Mouse (Mus musculus) large intestine, adult 2 months (tissue): Measurements from ENCODE around the gene Ctdnep1. TPM values are rescaled to one million over a fixed set of nuclear protein-coding genes. Genes with fewer than 3 reads are reported as not detected.
A peak's percentile ranks its signal among the peaks of the same experiment; 100 is the strongest.

Experiments
- DNase-seq: peaks from one replicate; pipeline ENCODE4 v3.0.0-alpha.2; 2012; ENCODE audit warnings: low read depth, low spot score
- WGBS: fragments of 180-500 bp; shearing (Covaris S2); methylation state at CpG from one replicate; pipeline ENCODE4 v1.1.7; 2018; 5-methylcytosine and 5-hydroxymethylcytosine counted together
- polyA plus RNA-seq: library from polyadenylated mRNA; depleted of rRNA; stranded (reverse); fragments of >200 nt; gene quantifications from 2 replicates; pipeline ENCODE4 v1.2.3, GENCODE M21; 2012

Ctdnep1 gene
- polyA plus RNA-seq, 1 experiment = 154 TPM

DNA sequence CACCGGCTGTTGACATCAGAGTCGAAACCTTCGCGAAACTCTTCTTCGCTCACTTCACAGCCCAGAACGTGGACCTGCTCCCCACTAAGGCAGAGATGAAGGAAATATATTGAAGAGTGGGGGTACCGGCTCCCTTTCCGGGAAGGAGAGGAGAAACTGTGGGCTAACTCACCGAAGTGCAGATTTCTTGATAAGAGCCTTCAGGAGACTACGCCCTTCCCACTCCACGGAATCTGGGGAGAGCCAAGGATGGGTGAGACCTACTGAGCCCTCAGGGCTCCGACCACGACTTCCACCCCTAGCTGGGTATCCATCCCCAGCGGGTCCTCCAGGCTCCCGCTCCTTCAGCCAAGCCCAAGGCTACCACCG lies 1.1 kb upstream of the Ctdnep1 start:
- DNase-seq = no peak
- under 1% methylated on average over 16 of the region's 16 CpGs for WGBS

DNA sequence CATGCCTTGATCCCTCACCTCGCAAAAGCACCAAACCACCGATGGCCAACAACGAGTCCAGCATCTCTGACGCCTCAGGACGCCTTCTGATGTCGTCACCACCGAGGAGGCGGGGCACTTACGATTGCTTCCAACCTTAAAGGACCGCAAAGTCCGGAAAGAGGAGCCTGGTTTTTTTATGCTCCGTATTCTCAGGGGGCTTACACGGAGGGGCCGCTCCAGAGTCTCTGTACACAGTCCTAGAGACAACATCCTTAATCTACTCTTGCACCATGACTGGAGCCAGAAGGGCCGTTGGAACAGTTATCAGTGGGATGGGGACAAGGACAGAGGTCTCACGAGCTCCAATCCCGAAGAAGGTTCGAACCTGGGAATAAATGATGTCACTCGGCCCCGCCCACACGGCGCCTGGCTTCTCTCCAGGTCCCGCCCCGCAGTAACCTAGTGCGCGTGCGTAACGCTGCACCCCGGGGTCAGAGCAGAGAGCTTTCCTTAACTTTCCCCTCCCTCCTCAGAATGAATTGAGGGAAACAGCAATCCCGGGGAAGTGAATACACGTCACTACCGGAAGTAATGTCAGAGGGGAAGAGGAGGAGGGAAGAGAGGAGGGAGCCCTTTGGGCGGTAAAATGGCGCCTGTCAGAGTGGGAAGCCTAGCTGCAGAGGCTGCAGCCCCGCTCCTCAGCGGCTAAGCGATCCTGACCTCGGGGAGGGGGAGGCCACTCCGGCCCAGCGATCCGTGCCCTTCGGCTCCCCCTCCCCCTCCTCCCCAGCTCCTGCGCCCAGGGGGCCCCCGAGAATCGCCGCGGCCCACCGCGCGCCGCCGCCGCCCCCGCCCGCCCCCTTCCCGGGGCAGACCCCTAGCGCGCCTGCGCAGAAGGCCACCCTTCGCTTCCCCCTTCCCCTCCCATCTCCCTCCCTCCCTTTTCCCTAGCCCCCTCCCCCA lies 488 bp upstream of the Ctdnep1 start:
- 2% methylated on average over 59 of the region's 60 CpGs for WGBS
- peak; percentile 99 for DNase-seq

DNA sequence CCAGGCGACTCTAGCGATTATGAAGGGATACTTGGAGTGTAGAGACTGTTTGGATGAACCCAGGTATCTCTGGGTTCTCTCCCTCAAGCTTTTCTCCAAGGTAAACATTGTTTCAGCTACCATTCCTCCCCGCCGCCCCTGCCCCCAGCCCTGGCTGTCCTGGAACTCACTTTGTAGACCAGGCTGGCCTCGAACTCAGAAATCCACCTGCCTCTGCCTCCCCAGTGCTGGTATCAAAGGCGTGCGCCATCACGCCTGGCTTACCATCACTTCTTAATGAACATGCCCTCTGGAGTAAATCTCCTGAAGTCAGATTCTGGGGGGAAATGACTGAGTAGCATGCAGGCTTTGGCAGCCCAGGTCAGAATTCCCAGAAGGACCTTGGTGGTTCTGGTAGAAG lies 1.3 kb downstream of the Ctdnep1 start, which contains the start of gene Elp5:
Gene Elp5, minus strand, starts transcription at position 293 of the 400 bp plus-strand sequence.
- WGBS = 37% methylated on average over 8 of the region's 8 CpGs

DNA sequence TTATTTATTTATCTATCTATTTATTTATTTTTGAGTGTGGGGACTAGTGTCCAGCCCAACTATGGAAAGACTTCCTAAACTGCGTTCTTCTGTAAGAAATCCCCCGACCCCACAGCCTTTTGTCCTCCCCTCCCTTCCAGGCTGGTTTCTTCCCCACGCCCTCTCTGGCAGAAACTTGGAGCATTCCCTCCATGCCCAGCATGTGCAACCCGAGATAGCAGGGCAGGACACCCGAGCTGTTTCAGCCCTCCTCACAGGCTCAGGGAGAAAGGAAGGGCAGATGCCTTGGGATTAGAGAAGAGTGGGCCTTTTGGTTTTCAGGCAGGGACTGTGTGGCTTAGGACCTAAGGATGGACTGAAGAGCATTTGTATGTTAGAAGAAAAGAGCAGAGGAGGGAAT lies 1.9 kb downstream of the Ctdnep1 start:
- WGBS = 20% methylated on average over 5 of the region's 5 CpGs
- DNase-seq = no peak

More for the DNA sequence above, 1.3 kb downstream of the Ctdnep1 start, which contains the start of gene Elp5:
- DNase-seq = no peak

DNA sequence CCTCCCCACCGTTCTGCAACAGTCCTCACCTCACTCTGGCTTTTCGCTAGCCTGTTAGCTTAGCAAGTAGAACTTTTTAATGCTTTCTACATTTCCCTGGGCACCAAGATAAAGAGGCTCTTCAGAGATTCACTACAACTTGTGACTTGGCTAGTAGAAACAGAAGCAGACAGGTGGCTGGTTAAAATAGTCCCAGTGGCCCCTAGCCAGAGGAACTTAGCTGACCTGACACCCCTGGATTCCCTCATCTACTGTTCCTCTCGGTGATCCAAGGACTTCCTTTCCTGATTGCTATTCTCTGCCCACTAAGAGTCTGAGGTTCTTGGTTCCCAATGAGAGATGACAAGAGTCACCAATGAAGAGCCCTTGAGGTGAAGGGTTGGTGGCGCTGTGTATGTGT lies 2.4 kb downstream of the Ctdnep1 start:
- DNase-seq = no peak

DNA sequence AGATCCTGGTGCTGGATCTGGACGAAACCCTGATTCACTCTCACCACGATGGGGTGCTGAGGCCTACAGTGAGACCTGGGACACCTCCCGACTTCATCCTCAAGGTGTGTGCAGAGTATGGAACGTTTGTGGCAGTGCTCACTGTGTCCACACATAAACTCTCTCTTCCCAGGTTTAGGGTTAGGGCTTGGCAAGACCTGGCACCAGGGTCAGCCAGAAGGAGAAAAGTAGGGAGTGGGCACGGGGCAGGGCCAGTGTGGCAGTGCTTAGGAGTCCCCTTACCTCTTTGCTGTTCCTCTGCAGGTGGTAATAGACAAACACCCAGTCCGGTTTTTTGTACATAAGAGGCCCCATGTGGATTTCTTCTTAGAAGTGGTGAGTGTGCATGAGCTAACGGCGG lies 3.5 kb downstream of the Ctdnep1 start:
- WGBS = 87% methylated on average over 8 of the region's 8 CpGs
- DNase-seq = no peak

More for the DNA sequence above, 2.4 kb downstream of the Ctdnep1 start:
- WGBS = 76% methylated on average over 4 of the region's 4 CpGs

DNA sequence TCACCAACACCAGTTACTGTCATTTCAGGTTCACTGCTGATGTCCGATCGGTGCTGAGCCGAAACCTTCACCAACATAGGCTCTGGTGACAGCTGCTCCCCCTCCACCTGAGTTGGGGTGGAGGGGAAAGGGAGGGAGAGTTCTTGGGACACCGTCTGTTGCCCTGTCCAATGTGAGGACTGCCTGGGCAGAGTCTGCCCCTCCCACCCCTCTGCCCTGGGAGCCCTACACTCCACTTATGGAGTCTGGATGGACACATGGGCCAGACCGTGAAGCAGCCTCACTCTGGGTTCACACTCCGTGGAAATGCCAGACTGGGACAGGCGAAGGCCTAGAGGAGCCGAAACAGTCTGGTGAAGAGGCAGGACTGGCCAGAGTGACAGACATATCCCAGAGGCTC lies 9.0 kb downstream of the Ctdnep1 start:
- no peak for DNase-seq
- 90% methylated on average over 8 of the region's 8 CpGs for WGBS

DNA sequence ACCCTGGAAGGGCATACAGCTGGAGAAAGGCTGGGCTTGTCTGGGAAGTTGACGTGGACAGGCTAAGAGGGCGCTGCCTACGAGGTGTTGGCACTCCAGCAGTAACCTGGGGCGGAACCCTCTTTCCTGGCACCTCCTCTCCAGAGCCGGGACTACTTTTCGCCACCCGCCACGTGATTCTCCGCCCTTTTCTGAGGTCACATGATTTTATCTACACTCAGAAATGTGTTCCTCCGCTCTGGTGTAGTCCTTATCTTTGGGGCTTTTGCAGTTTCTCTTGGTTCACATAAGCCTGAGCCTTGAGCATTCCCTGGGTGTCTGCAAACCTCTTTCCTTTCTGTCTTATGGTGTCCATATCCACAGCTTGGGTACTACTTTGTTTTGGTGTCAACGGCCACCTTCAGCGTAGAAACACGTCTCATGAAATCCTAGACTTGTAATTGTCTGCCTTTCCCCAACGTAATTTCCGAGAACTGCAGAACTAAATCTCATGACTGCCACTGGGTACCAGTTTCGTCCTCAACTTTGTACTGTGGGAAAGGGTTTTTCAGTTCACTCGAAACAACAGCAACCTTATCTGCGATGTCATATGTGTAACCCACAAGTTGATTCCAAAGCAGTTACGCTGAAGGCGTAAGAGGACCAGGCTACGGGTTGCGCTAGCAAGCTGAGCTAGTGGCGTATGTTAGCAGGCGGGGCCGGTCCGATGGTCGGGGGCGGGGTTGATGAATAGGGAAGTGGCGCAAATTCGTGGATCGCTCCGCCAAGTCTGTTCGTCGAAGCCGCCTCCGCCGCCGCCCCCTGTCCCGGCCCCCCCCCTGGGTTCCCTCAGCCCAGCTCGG lies 10.1 kb downstream of the Ctdnep1 start, which contains the start of gene Gabarap:
Gene Gabarap, plus strand, starts transcription at position 294 of the 842 bp plus-strand sequence.
- WGBS = 1% methylated on average over 40 of the region's 40 CpGs
- peak; percentile 93 for DNase-seq

DNA sequence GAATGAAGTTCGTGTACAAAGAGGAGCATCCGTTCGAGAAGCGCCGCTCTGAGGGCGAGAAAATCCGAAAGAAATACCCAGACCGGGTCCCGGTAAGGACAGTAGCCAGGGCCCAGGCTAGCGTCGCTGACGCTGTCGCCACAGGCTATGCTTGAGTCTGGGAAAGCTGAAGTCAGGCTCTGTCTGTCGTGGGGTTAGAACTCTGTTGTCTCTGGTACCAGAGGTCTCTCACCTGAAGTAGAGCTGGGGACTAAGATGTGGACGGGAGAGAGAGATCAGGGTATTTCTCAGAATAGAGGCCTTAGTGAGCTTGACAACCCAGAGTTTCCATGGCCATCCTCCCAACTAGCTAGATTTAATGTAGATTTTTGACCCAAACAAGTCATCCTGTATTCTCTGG lies 10.8 kb downstream of the Ctdnep1 start:
- under 1% methylated on average over 15 of the region's 15 CpGs for WGBS
- DNase-seq = no peak

DNA sequence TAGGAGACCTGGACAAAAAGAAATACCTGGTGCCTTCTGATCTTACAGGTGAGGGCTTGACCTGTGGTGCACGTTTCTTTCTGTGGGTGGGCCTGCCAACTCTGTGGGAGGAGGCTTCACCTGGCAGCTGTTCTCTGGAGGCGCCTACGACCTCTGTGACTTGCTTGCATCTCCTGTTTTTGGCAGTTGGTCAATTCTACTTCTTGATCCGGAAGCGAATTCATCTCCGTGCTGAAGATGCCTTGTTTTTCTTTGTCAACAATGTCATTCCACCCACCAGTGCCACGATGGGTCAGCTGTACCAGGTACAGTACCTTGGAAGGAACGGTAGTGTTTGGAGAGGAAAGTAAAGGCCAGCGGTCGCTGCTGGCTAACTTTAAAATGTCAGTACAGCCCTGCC lies 11.4 kb downstream of the Ctdnep1 start:
- DNase-seq = no peak
- 30% methylated on average over 10 of the region's 10 CpGs for WGBS

DNA sequence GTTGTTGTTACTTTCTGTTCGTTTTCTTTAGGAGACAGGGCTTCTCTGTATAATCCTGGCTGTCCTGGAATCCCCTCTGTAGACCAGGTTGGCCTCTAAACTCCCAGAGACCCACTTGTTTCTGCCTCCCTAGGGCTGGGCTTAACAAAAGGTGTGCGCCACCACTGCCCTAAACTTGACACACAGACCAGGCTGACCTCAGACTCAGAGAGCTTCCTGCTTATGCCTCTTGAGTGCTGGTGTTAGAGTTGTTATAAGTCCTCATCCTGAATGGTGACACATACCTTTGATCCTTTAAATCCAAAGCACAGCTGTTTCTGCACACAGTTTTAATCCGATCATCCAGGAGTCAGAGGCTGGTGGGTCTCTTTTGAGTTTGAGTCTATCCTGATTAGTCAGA lies 12.0 kb downstream of the Ctdnep1 start:
- no peak for DNase-seq
- 76% methylated on average over 3 of the region's 3 CpGs for WGBS

DNA sequence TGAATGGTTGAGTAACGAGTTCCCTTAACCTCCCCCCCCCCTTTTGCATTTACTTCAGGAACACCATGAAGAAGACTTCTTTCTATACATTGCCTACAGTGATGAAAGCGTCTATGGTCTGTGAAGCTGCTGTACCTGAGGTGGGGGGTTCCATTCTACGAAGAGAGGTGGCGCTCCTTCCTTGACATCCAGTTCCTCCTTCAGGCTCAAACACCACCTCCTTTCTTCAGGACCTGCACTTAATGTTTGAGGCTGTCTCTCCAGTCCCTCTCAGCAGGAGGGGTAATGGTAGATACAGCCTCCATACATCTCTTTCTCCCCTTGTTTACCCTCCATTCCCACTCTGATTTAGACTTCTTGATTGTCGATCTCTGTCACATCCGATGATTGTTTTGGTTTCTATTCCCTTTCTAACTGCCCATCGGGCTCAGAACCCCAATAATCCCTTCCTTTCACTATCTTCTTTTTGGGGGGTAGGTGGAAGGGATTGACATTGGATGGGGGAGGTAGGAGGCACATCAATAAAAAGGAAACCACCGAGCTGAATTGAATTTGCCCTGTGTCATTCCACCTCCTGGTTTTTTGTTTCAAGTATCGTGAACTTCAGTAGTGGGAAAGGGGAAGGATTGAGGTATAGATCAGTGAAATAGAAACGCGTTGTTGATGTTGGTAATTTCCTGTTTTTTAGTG lies 13.6 kb downstream of the Ctdnep1 start:
- DNase-seq = no peak
- WGBS = 80% methylated on average over 11 of the region's 11 CpGs

DNA sequence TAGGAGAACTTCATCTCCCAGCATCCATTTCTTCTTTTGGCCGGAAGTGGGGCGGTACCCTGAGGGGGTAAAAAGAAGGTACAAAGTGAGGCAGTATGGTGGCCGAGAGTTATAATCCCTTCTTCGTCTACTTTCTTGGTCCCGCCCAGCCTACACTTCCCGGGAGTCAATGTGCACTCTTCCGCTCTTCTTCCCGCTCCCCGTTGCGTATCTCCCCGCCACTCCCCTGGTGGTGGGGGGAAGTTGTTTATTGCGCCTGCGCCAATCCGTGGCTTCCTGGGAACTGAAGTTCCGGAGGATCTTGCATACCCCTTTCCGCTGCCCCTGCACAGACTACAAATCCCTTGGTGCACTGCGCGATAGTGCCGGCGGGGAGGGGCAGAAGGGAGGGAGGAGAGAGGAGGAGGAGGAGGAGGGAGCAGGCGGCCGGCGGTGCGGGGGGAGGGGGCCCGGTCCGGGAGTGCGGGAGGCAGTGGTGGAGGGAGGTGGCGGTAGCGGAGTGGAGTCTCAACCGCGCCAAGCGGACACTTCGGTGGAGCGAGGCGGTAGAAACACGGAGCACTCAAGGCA lies 14.5 kb downstream of the Ctdnep1 start, which contains the start of gene Phf23:
Gene Phf23, plus strand, starts transcription at position 387 of the 570 bp plus-strand sequence.
- under 1% methylated on average over 36 of the region's 36 CpGs for WGBS
- peak; percentile 96 for DNase-seq

DNA sequence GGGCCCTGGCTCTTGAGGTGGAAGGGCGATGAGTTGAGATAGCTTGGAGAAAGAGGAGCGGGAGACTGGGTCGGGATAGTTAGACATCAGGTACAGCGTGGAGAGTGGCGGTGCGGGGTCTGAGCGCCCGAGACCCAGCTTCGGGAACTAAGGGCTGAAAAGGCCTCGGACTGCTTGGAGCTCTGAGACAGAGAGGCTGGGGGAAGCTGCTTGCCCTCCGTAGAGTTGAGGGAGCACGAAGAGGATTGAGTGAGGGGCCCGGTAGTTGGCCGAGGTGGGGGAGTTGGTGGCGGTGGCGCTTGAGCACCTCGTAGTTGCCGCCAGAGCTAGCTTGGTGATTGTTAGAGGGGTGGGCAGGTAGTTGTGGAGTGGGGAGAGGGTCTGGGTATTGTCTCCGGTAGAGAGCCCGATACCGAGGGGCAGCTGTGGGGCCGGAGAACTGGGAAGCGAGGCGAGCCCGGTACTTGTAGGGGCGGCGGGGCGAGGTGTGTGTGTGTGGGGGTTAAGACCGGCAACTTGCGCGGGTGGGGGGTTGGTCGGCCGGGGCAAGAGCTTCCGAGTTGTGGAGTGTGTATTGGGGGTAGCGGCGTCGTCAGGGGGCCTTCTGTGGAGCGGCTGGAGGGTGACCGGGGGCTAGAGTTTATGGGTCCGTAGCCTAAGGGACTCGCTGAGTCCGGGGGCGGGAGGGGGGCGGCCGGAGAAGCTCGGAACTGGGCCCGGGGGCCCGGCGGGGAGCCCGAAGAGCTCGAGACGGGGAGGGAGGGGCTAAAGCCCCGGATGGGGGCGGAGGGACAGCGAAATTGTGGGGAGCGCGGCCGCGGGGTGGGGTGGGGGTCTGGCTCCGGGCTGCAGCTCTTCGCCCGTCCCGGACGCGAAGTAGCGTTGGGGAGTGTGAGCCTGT lies 15.5 kb downstream of the Ctdnep1 start:
- 1% methylated on average over 65 of the region's 66 CpGs for WGBS
- no peak for DNase-seq

DNA sequence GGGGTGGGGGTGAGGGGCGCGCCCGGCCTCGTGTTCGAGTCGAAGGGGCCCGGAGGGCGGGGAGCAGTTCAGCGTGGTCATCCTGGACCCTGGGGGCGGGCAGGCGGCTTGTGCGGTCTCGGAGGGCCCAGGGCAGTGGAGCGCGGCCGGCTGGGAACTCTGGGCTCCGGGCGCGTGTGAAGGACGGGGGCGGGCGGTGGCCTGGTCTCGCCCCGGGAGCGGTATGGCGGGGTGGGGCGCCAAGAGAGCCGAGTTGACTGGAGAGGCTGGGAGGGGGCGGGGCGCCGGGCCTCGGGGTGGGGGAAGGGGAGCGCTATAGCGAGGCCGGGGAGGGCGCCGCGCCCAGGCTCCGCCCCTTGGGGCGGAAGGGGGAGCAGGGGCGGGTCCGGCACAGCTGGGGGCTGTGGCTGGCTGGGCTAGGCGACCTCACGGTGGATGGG lies 16.1 kb downstream of the Ctdnep1 start:
- 2% methylated on average over 41 of the region's 44 CpGs for WGBS

DNA sequence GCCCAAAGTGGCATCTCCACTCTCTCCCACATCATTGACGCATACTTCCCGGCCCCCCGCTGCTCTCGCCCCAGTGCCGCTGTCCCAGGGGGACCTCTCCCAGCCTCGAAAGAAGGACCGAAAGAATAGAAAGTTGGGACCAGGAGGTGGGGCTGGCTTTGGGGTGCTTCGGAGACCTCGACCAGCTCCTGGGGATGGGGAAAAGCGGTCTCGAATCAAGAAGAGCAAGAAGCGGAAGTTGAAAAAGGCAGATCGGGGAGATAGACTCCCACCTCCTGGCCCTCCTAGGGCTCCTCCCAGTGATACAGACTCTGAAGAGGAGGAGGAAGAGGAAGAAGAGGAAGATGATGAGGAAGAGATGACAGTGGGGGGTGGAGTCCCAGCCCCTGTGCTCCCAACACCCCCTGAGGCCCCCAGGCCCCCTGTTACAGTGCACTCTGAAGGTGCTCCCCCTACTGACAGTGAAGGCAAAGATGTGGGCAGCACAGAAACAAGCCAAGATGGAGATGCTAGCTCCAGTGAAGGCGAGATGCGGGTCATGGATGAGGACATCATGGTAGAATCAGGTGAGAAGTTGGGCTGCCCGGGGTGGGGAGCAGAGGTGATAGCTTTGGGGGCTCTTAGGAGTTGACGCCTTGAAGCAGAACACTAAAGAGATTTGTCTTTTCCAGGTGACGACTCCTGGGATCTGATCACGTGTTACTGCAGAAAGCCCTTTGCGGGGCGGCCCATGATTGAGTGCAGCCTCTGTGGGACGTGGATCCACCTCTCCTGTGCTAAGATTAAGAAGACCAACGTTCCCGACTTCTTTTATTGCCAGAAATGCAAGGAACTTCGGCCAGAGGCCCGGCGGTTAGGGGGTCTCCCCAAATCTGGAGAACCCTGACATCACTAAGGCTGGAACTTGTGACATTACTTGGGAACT lies 17.9 kb downstream of the Ctdnep1 start:
- 92% methylated on average over 27 of the region's 27 CpGs for WGBS
- no peak for DNase-seq

More for the DNA sequence above, 16.1 kb downstream of the Ctdnep1 start:
- DNase-seq = no peak

DNA sequence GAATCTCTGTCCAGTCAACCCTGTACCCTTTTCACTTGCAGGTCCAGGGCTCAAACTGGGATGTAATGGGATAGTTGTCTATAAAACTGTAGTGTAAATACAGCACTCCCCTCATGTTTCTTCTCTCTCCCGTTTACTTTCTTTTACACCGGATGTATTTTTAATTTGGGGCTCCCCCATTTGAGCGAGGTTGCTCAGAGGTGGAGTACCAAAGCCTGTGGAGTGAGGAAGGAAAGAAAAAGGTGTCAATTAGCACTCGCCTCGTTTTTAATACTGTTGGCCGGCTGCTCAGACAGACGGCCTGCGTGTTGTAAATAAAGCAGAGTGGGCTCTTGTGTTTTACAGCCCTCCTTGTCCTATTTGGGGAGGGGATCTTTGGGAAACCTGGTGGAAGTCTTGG lies 18.7 kb downstream of the Ctdnep1 start:
- WGBS = 57% methylated on average over 8 of the region's 8 CpGs
- no peak for DNase-seq
